Mouse (Mus musculus) ES-CJ7 (cell line): ENCODE results near the gene Prr23a3.

ENCODE experiments used
- DNase-seq: peaks from one replicate; pipeline ENCODE4 v3.0.0; 2011; ENCODE audit warnings: low read depth, low spot score

Prr23a3 gene

DNA sequence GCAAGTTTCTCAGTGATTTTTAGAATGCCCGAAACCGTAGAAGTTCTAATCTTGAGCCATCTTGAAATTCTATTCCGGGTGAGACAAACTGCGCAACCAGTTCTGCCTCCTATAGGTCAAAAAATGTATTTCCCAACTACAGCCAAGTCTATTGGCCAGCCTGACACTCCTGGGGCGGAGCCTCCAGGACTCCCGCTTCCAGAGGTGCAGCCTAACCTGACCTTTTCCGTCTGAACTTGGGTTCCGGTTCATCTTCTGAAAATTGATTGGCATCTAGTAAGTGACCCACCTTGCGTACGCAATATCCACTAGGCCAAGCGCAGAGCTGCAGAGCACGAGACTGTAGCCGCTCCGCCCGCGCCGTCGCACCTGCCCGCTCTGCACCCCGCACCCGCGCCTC is at the start of gene Prr23a3:
TSS of gene Prr23a3 (plus strand) at position 197 of the 400 bp plus-strand sequence.
- peak; percentile 92 for DNase-seq

GRCm38 (mm10) chr9:98816066-98816465 is 48.5 kb upstream of the Prr23a3 start:
- no peak for DNase-seq

GRCm38 (mm10) chr9:98817592-98817991 is 47.0 kb upstream of the Prr23a3 start:
- DNase-seq: no peak

DNA sequence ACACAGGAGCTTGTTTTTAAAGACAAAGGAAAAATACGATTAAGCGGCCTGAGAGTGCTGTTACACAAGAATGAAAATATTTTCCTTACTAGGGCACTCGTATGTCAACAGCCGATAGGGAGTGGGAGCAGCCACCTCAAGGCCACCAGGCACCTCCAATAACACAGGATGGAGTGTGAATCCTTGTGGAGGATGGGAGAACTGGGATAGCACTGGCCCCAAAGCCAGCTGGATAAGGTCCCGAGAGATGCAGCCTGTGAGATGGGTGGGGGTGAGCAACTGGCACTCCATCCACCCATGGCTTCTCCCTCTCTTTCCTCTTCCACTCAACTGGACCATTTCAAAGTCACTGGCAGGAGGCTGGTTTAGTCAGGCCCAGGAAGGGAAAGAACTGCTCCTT is 45.6 kb upstream of the Prr23a3 start:
- DNase-seq: no peak

DNA sequence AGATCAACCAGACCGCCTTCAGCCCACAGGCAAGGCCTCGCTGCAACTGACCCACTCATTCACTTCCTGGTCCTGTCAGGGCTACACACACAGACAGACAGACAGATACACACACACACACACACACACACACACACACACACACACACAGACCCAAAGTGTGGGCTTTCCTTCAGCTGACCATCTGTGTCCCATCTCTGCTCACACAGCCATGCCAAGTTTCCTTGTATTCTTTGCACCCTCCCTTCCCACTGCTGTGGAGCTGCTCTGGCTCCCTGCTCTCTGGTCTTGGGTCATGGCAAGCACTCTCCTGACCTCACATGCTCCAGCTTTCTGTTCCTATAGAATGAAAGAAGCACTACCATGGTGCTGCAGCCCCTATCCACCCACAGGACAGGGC is 45.1 kb upstream of the Prr23a3 start:
- no peak for DNase-seq

- DNase-seq: no peak
These were observed 44.1 kb upstream of the Prr23a3 start for GRCm38 (mm10) chr9:98820461-98820860.

DNA sequence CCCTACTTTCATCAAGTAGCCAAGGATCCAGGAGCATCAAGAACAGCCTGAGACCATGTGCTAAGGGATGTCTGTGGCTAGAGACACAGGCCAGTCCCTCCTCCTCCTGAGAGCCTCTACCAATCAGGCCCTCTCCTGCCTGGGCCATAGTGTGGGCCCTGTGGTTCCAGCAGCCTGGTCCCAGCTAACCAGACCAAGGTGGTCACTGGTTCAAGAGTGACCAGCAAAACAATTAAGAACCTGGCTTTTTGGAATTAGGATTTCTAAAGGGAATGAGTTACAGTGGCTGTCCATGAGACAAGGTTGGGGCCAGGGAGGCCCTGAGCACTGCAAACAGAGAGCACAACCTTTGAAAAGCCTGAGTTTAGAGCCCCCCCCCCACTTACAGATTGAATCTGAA is 43.5 kb upstream of the Prr23a3 start:
- DNase-seq: no peak

DNA sequence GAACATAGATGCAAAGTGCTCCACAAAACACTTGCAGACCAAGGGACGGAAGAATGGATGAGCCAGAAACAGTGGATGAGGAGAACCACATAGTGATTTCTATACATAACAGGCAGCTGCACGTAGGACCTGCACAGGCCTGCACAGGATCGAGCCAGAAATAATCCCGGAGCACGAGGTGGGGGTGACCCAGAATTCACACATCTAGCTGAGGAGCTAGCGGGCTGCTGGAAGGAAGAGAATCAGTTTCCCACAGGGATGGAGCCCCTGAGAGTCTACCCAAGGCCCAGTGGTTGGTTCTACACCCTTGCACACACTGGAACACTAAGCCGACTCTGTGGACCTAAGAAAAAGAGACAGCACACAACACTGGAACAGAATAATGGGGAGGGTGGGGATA is 40.8 kb upstream of the Prr23a3 start:
- no peak for DNase-seq

DNA sequence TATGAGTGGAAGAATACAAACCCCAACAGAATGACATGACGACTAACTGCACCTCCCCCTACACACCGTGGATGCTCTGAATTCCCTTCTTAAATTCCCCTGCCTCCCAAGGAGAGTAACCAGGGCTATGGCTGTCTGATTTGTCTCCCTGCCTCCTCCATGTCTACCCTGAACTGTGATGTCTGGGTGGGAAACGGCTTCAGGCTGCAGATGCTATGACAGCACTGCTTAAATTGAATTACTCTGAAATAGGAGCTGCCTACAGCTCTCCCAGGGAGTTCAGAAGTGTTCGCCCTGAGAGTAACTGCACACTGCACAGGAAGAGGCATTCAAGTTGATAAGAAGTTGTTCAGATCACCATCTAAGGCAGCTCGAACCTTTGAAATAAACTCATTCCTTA is 35.1 kb upstream of the Prr23a3 start:
- no peak for DNase-seq

DNA sequence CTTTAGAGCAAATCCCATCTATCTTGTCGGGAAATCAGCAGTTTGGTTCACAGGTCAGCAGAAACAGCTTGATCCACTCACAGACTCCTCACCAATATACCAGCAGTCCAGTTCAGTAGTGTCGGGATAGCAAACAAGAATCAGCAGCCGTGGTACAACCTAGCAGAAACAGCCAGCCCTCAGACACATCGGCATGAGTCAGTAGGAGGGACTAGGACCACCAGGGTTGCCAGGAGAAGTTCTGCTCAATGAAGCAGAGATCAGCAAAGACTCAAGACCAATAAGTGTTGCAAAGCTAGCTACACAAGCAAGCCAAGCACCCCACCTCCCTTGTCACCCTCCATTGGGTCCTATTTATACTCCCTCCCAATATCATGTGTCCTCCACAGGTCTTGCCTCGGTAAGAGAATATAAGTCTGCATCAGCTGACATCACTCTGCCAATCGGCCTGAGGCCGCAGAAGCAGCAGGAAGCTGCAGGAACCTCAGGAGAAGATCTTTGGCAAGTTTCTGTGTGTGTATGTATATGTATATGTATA is 27.0 kb upstream of the Prr23a3 start:
- DNase-seq: no peak

DNA sequence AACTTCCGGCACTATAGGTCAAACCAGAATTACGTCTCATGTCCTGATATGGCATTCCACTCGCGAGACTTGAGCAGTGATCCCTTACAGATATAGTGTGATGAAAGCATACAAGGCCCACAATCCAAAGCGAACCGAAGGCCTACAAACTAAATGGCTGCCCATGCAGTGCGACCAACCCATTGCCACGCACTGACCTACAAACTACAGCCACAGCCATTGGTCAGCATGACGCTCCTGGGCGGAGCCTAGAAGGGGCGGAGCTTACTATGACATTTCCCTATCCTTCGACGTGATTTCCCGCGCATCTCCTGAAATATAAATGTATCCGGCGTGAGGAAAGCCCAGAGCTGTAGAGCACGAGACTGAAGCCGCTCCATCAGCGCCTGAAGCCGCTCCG is 22.4 kb upstream of the Prr23a3 start, which contains the start of gene Prr23a1:
TSS of gene Prr23a1 (plus strand) at position 387 of the 400 bp plus-strand sequence.
- DNase-seq: peak; percentile 88

- DNase-seq: peak; percentile 95
These were observed 8.4 kb upstream of the Prr23a3 start, which contains the start of gene Prr23a2 for GRCm38 (mm10) chr9:98856210-98856609. Gene Prr23a2 (plus strand): TSS chr9:98856494.

- DNase-seq: peak; percentile 82
These were observed 1.1 kb upstream of the Prr23a3 start for GRCm38 (mm10) chr9:98863463-98863862.

DNA sequence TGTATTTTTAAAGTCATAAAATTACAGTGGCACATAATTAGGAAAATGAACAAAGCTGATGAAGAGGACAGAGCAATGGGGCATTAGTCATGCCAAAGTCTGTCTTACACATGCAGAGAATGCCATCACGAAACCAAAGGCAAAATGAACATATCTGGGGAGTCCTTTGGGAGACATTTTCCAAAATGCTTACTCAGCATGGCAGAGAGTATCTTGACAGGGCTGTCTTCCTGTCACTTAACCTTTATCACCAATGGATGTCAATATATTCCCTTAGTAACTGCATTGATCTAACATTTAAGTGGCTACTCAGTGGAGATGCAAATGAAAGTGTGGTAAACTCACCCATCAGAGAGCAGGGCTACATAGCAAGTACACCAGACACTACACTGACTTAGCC is 36.9 kb downstream of the Prr23a3 start:
- no peak for DNase-seq

- DNase-seq: no peak
These were observed 38.3 kb downstream of the Prr23a3 start, which contains the start of gene 7420426K07Rik for GRCm38 (mm10) chr9:98902819-98903218. Gene 7420426K07Rik (plus strand): TSS chr9:98903119.
